Mouse (Mus musculus): ENCODE measurements at regions not wholly inside any gene's neighbourhood (a gene's known extent, or its start where the extent isn't known, plus 50 kb on each side); places are given as distances from the start of the nearest gene placed in this dataset.
"Not testable (repeated sequence)": the region's sequence is repeated elsewhere in the genome, so short reads cannot be mapped to it uniquely, and the experiment has no call there.

GRCm38 (mm10) chr16:12638971-12639640, 470.4 kb upstream of the Ercc4 start:
- WGBS = 84% methylated on average over 1 of the region's 1 CpGs
- ATAC-seq (ENCODE audit: low FRiP score, low TSS enrichment) (no peak), DNase-seq (no peak)

GRCm38 (mm10) chr16:12643053-12643452, 466.4 kb upstream of the Ercc4 start:
- no peak overlapping the region for H3K27ac ChIP-seq (replicated peaks; ENCODE audit: low read depth, low read length)
- H3K9ac ChIP-seq (replicated peaks; ENCODE audit: low read length) = no peak overlapping the region
- no peaks in the 10 kb centered on the region for H3K4me1 ChIP-seq (ENCODE audit: control insufficient read depth, insufficient read depth, low read length)
- DNase-seq = no peak
- ATAC-seq (ENCODE audit: low FRiP score, low TSS enrichment) = no peak
- no peaks in the 10 kb centered on the region for H3K27me3 ChIP-seq (ENCODE audit: control insufficient read depth, insufficient read depth, low read length)
- H3K4me3 ChIP-seq (replicated peaks; ENCODE audit: low read depth, low read length) = no peak overlapping the region
- H3K4me2 ChIP-seq (ENCODE audit: low read length) = no peak overlapping the region
- H3K9me3 ChIP-seq (ENCODE audit: control insufficient read depth, low read length) = no peaks in the 10 kb centered on the region
- H3K36me3 ChIP-seq (ENCODE audit: control insufficient read depth, insufficient read depth, low read length) = no peaks in the 10 kb centered on the region

More at GRCm38 (mm10) chr16:12638971-12639640, 470.4 kb upstream of the Ercc4 start:
- Histone ChIP-seq H3K4me2 (ENCODE audit: low read length) (no peak overlapping the region), H3K4me3 (replicated peaks; ENCODE audit: low read depth, low read length) (no peak overlapping the region), H3K27ac (replicated peaks; ENCODE audit: low read depth, low read length) (no peak overlapping the region), H3K9ac (replicated peaks; ENCODE audit: low read length) (no peak overlapping the region), H3K36me3 (ENCODE audit: control insufficient read depth, insufficient read depth, low read length) (no peaks in the 10 kb centered on the region), H3K27me3 (ENCODE audit: control insufficient read depth, insufficient read depth, low read length) (no peaks in the 10 kb centered on the region), H3K4me1 (ENCODE audit: control insufficient read depth, insufficient read depth, low read length) (no peaks in the 10 kb centered on the region), H3K9me3 (ENCODE audit: control insufficient read depth, low read length) (no peaks in the 10 kb centered on the region)

GRCm38 (mm10) chr16:12644621-12645020, 464.9 kb upstream of the Ercc4 start:
- 62% methylated on average over 2 of the region's 2 CpGs for WGBS
- no peaks in the 10 kb centered on the region for H3K27me3 ChIP-seq (ENCODE audit: control insufficient read depth, insufficient read depth, low read length)
- H3K36me3 ChIP-seq (ENCODE audit: control insufficient read depth, insufficient read depth, low read length) = no peaks in the 10 kb centered on the region
- ATAC-seq (ENCODE audit: low FRiP score, low TSS enrichment) (no peak), DNase-seq (no peak)
- no peak overlapping the region for H3K9ac ChIP-seq (replicated peaks; ENCODE audit: low read length)
- no peak overlapping the region for H3K27ac ChIP-seq (replicated peaks; ENCODE audit: low read depth, low read length)
- H3K4me3 ChIP-seq (replicated peaks; ENCODE audit: low read depth, low read length) = no peak overlapping the region
- H3K4me2 ChIP-seq (ENCODE audit: low read length) = no peak overlapping the region
- H3K9me3 ChIP-seq (ENCODE audit: control insufficient read depth, low read length) = no peaks in the 10 kb centered on the region
- H3K4me1 ChIP-seq (ENCODE audit: control insufficient read depth, insufficient read depth, low read length) = no peaks in the 10 kb centered on the region

GRCm38 (mm10) chr16:12652180-12652579, 457.3 kb upstream of the Ercc4 start:
- Histone ChIP-seq H3K27me3 (ENCODE audit: control insufficient read depth, insufficient read depth, low read length) (no peaks in the 10 kb centered on the region), H3K9ac (replicated peaks; ENCODE audit: low read length) (no peak overlapping the region), H3K4me1 (ENCODE audit: control insufficient read depth, insufficient read depth, low read length) (no peaks in the 10 kb centered on the region), H3K36me3 (ENCODE audit: control insufficient read depth, insufficient read depth, low read length) (no peaks in the 10 kb centered on the region), H3K4me3 (replicated peaks; ENCODE audit: low read depth, low read length) (no peak overlapping the region), H3K27ac (replicated peaks; ENCODE audit: low read depth, low read length) (no peak overlapping the region), H3K9me3 (ENCODE audit: control insufficient read depth, low read length) (no peaks in the 10 kb centered on the region), H3K4me2 (ENCODE audit: low read length) (no peak overlapping the region)
- ATAC-seq (ENCODE audit: low FRiP score, low TSS enrichment) (no peak), DNase-seq (no peak)
- WGBS = 85% methylated on average over 3 of the region's 3 CpGs

GRCm38 (mm10) chr16:12673656-12674055, 435.8 kb upstream of the Ercc4 start:
- H3K4me1 ChIP-seq (ENCODE audit: control insufficient read depth, insufficient read depth, low read length); H3K4me2 ChIP-seq (ENCODE audit: low read length); H3K36me3 ChIP-seq (ENCODE audit: control insufficient read depth, insufficient read depth, low read length); ATAC-seq (ENCODE audit: low FRiP score, low TSS enrichment); DNase-seq; H3K27ac ChIP-seq (replicated peaks; ENCODE audit: low read depth, low read length); H3K27me3 ChIP-seq (ENCODE audit: control insufficient read depth, insufficient read depth, low read length); H3K9ac ChIP-seq (replicated peaks; ENCODE audit: low read length); H3K4me3 ChIP-seq (replicated peaks; ENCODE audit: low read depth, low read length); H3K9me3 ChIP-seq (ENCODE audit: control insufficient read depth, low read length): not testable (repeated sequence)
- 85% methylated on average over 1 of the region's 1 CpGs for WGBS

GRCm38 (mm10) chr16:12681474-12681873, 428.0 kb upstream of the Ercc4 start:
- no peaks in the 10 kb centered on the region for H3K4me1 ChIP-seq (ENCODE audit: control insufficient read depth, insufficient read depth, low read length)
- ATAC-seq (ENCODE audit: low FRiP score, low TSS enrichment) (no peak), DNase-seq (no peak)
- no peak overlapping the region for H3K4me3 ChIP-seq (replicated peaks; ENCODE audit: low read depth, low read length)
- no peaks in the 10 kb centered on the region for H3K9me3 ChIP-seq (ENCODE audit: control insufficient read depth, low read length)
- no peak overlapping the region for H3K27ac ChIP-seq (replicated peaks; ENCODE audit: low read depth, low read length)
- H3K9ac ChIP-seq (replicated peaks; ENCODE audit: low read length) = no peak overlapping the region
- H3K4me2 ChIP-seq (ENCODE audit: low read length) = no peak overlapping the region
- no peaks in the 10 kb centered on the region for H3K27me3 ChIP-seq (ENCODE audit: control insufficient read depth, insufficient read depth, low read length)
- no peaks in the 10 kb centered on the region for H3K36me3 ChIP-seq (ENCODE audit: control insufficient read depth, insufficient read depth, low read length)
- WGBS = 78% methylated on average over 2 of the region's 2 CpGs

- H3K4me2 ChIP-seq (ENCODE audit: low read length) = no peak overlapping the region
- H3K27ac ChIP-seq (replicated peaks; ENCODE audit: low read depth, low read length) = no peak overlapping the region
- H3K4me1 ChIP-seq (ENCODE audit: control insufficient read depth, insufficient read depth, low read length) = no peaks in the 10 kb centered on the region
- no peak for DNase-seq
- H3K27me3 ChIP-seq (ENCODE audit: control insufficient read depth, insufficient read depth, low read length) = no peaks in the 10 kb centered on the region
- 61% methylated on average over 3 of the region's 3 CpGs for WGBS
- H3K9ac ChIP-seq (replicated peaks; ENCODE audit: low read length) = no peak overlapping the region
- no peak for ATAC-seq (ENCODE audit: low FRiP score, low TSS enrichment)
- no peaks in the 10 kb centered on the region for H3K36me3 ChIP-seq (ENCODE audit: control insufficient read depth, insufficient read depth, low read length)
- no peak overlapping the region for H3K4me3 ChIP-seq (replicated peaks; ENCODE audit: low read depth, low read length)
- no peaks in the 10 kb centered on the region for H3K9me3 ChIP-seq (ENCODE audit: control insufficient read depth, low read length)
Measured at GRCm38 (mm10) chr16:12685816-12686215, 423.7 kb upstream of the Ercc4 start.

GRCm38 (mm10) chr16:12691776-12692175, 417.7 kb upstream of the Ercc4 start:
- Histone ChIP-seq H3K4me2 (ENCODE audit: low read length) (no peak overlapping the region), H3K9me3 (ENCODE audit: control insufficient read depth, low read length) (no peaks in the 10 kb centered on the region), H3K36me3 (ENCODE audit: control insufficient read depth, insufficient read depth, low read length) (no peaks in the 10 kb centered on the region), H3K4me1 (ENCODE audit: control insufficient read depth, insufficient read depth, low read length) (no peaks in the 10 kb centered on the region), H3K27me3 (ENCODE audit: control insufficient read depth, insufficient read depth, low read length) (no peaks in the 10 kb centered on the region), H3K27ac (replicated peaks; ENCODE audit: low read depth, low read length) (no peak overlapping the region), H3K9ac (replicated peaks; ENCODE audit: low read length) (no peak overlapping the region), H3K4me3 (replicated peaks; ENCODE audit: low read depth, low read length) (no peak overlapping the region)
- DNase-seq (no peak), ATAC-seq (ENCODE audit: low FRiP score, low TSS enrichment) (no peak)
- 35% methylated on average over 3 of the region's 3 CpGs for whole genome bisulfite sequencing

- Histone ChIP-seq H3K27me3 (ENCODE audit: control insufficient read depth, insufficient read depth, low read length) (no peaks in the 10 kb centered on the region), H3K9me3 (ENCODE audit: control insufficient read depth, low read length) (no peaks in the 10 kb centered on the region), H3K36me3 (ENCODE audit: control insufficient read depth, insufficient read depth, low read length) (no peaks in the 10 kb centered on the region), H3K27ac (replicated peaks; ENCODE audit: low read depth, low read length) (no peak overlapping the region), H3K4me2 (ENCODE audit: low read length) (no peak overlapping the region), H3K9ac (replicated peaks; ENCODE audit: low read length) (no peak overlapping the region), H3K4me3 (replicated peaks; ENCODE audit: low read depth, low read length) (no peak overlapping the region), H3K4me1 (ENCODE audit: control insufficient read depth, insufficient read depth, low read length) (no peaks in the 10 kb centered on the region)
- DNase-seq (no peak), ATAC-seq (ENCODE audit: low FRiP score, low TSS enrichment) (no peak)
- WGBS = 62% methylated on average over 4 of the region's 5 CpGs
Measured at GRCm38 (mm10) chr16:12692739-12693292, 416.7 kb upstream of the Ercc4 start.

All from midbrain, embryonic 14.5 days (tissue).